Mouse (Mus musculus): ENCODE measurements at regions not wholly inside any gene's neighbourhood (a gene's known extent, or its start where the extent isn't known, plus 50 kb on each side); places are given as distances from the start of the nearest gene placed in this dataset.

- no peak overlapping the region for H3K4me2 ChIP-seq (ENCODE audit: low read depth, low read length)
- no peaks in the 10 kb centered on the region for H3K36me3 ChIP-seq (ENCODE audit: control insufficient read depth, insufficient read depth)
- no peak overlapping the region for H3K4me3 ChIP-seq (ENCODE audit: low read length)
- no peak overlapping the region for H3K27ac ChIP-seq (ENCODE audit: low read length)
- H3K27me3 ChIP-seq (ENCODE audit: control insufficient read depth, insufficient read depth, low read length): no peaks in the 10 kb centered on the region
- H3K9me3 ChIP-seq (replicated peaks; ENCODE audit: control insufficient read depth, low read length): no peaks in the 10 kb centered on the region
- H3K4me1 ChIP-seq (ENCODE audit: control insufficient read depth, insufficient read depth, low read length): peaks cover 2% of the 10 kb centered on the region; the same call in 1 of the 2 replicates
- ATAC-seq (replicated peaks; ENCODE audit: extremely low read depth, insufficient read depth, low FRiP score): no peak
- H3K9ac ChIP-seq (ENCODE audit: low read length): no peak overlapping the region
Measured at GRCm38 (mm10) chr3:66486658-66487057, 190.0 kb upstream of the Veph1 start.

- WGBS: 53% methylated on average over 1 of the region's 1 CpGs
- no peak overlapping the region for H3K4me3 ChIP-seq (ENCODE audit: low read length)
- no peaks in the 10 kb centered on the region for H3K9me3 ChIP-seq (replicated peaks; ENCODE audit: control insufficient read depth, low read length)
- no peak overlapping the region for H3K4me2 ChIP-seq (ENCODE audit: low read depth, low read length)
- peaks cover 5% of the 10 kb centered on the region for H3K4me1 ChIP-seq (ENCODE audit: control insufficient read depth, insufficient read depth, low read length)
- H3K27me3 ChIP-seq (ENCODE audit: control insufficient read depth, insufficient read depth, low read length): no peaks in the 10 kb centered on the region
- H3K27ac ChIP-seq (ENCODE audit: low read length): no peak overlapping the region
- no peak overlapping the region for H3K9ac ChIP-seq (ENCODE audit: low read length)
- no peak for ATAC-seq (replicated peaks; ENCODE audit: extremely low read depth, insufficient read depth, low FRiP score)
- H3K36me3 ChIP-seq (ENCODE audit: control insufficient read depth, insufficient read depth): no peaks in the 10 kb centered on the region
Measured at GRCm38 (mm10) chr3:66486184-66486583, 189.5 kb upstream of the Veph1 start.

GRCm38 (mm10) chr3:66480718-66481117, 184.1 kb upstream of the Veph1 start:
- no peaks in the 10 kb centered on the region for H3K9me3 ChIP-seq (replicated peaks; ENCODE audit: control insufficient read depth, low read length)
- peaks cover 13% of the 10 kb centered on the region for H3K4me1 ChIP-seq (ENCODE audit: control insufficient read depth, insufficient read depth, low read length)
- 21% methylated on average over 6 of the region's 6 CpGs for WGBS
- no peak overlapping the region for H3K9ac ChIP-seq (ENCODE audit: low read length)
- no peaks in the 10 kb centered on the region for H3K27me3 ChIP-seq (ENCODE audit: control insufficient read depth, insufficient read depth, low read length)
- peak overlapping the region; percentile 81 for H3K27ac ChIP-seq (ENCODE audit: low read length)
- H3K4me2 ChIP-seq (ENCODE audit: low read depth, low read length): no peak overlapping the region
- no peak overlapping the region for H3K4me3 ChIP-seq (ENCODE audit: low read length)
- peak; percentile 96 for ATAC-seq (replicated peaks; ENCODE audit: extremely low read depth, insufficient read depth, low FRiP score)
- no peaks in the 10 kb centered on the region for H3K36me3 ChIP-seq (ENCODE audit: control insufficient read depth, insufficient read depth)

GRCm38 (mm10) chr3:66479266-66479665, 182.6 kb upstream of the Veph1 start:
- no peak overlapping the region for H3K9ac ChIP-seq (ENCODE audit: low read length)
- H3K9me3 ChIP-seq (replicated peaks; ENCODE audit: control insufficient read depth, low read length): no peaks in the 10 kb centered on the region
- peaks cover 11% of the 10 kb centered on the region for H3K4me1 ChIP-seq (ENCODE audit: control insufficient read depth, insufficient read depth, low read length)
- H3K4me2 ChIP-seq (ENCODE audit: low read depth, low read length): no peak overlapping the region
- H3K27me3 ChIP-seq (ENCODE audit: control insufficient read depth, insufficient read depth, low read length): no peaks in the 10 kb centered on the region
- no peak; the same call in 1 of the 2 replicates for ATAC-seq (replicated peaks; ENCODE audit: extremely low read depth, insufficient read depth, low FRiP score)
- WGBS: 42% methylated on average over 4 of the region's 4 CpGs
- H3K36me3 ChIP-seq (ENCODE audit: control insufficient read depth, insufficient read depth): no peaks in the 10 kb centered on the region
- H3K4me3 ChIP-seq (ENCODE audit: low read length): no peak overlapping the region
- no peak overlapping the region; the same call in 1 of the 2 replicates for H3K27ac ChIP-seq (ENCODE audit: low read length)

- H3K9ac ChIP-seq (ENCODE audit: low read length): no peak overlapping the region
- no peak overlapping the region for H3K27ac ChIP-seq (ENCODE audit: low read length)
- 87% methylated on average over 5 of the region's 5 CpGs for WGBS
- no peaks in the 10 kb centered on the region for H3K36me3 ChIP-seq (ENCODE audit: control insufficient read depth, insufficient read depth)
- H3K9me3 ChIP-seq (replicated peaks; ENCODE audit: control insufficient read depth, low read length): no peaks in the 10 kb centered on the region
- no peak overlapping the region for H3K4me3 ChIP-seq (ENCODE audit: low read length)
- no peaks in the 10 kb centered on the region for H3K27me3 ChIP-seq (ENCODE audit: control insufficient read depth, insufficient read depth, low read length)
- H3K4me2 ChIP-seq (ENCODE audit: low read depth, low read length): no peak overlapping the region
- ATAC-seq (replicated peaks; ENCODE audit: extremely low read depth, insufficient read depth, low FRiP score): no peak
- H3K4me1 ChIP-seq (ENCODE audit: control insufficient read depth, insufficient read depth, low read length): no peaks in the 10 kb centered on the region
Measured at GRCm38 (mm10) chr3:66466321-66466720, 169.7 kb upstream of the Veph1 start.

GRCm38 (mm10) chr3:66465371-66465770, 168.7 kb upstream of the Veph1 start:
- Histone ChIP-seq H3K4me1 (ENCODE audit: control insufficient read depth, insufficient read depth, low read length) (no peaks in the 10 kb centered on the region), H3K27ac (ENCODE audit: low read length) (no peak overlapping the region), H3K36me3 (ENCODE audit: control insufficient read depth, insufficient read depth) (no peaks in the 10 kb centered on the region), H3K4me3 (ENCODE audit: low read length) (no peak overlapping the region), H3K9ac (ENCODE audit: low read length) (no peak overlapping the region), H3K27me3 (ENCODE audit: control insufficient read depth, insufficient read depth, low read length) (no peaks in the 10 kb centered on the region), H3K9me3 (replicated peaks; ENCODE audit: control insufficient read depth, low read length) (no peaks in the 10 kb centered on the region), H3K4me2 (ENCODE audit: low read depth, low read length) (no peak overlapping the region)
- ATAC-seq (replicated peaks; ENCODE audit: extremely low read depth, insufficient read depth, low FRiP score): no peak
- WGBS: 51% methylated on average over 1 of the region's 1 CpGs

GRCm38 (mm10) chr3:66462341-66462740, 165.7 kb upstream of the Veph1 start:
- Histone ChIP-seq H3K4me3 (ENCODE audit: low read length) (no peak overlapping the region), H3K4me1 (ENCODE audit: control insufficient read depth, insufficient read depth, low read length) (no peaks in the 10 kb centered on the region), H3K9me3 (replicated peaks; ENCODE audit: control insufficient read depth, low read length) (no peaks in the 10 kb centered on the region), H3K27ac (ENCODE audit: low read length) (no peak overlapping the region), H3K27me3 (ENCODE audit: control insufficient read depth, insufficient read depth, low read length) (no peaks in the 10 kb centered on the region), H3K36me3 (ENCODE audit: control insufficient read depth, insufficient read depth) (no peaks in the 10 kb centered on the region), H3K9ac (ENCODE audit: low read length) (no peak overlapping the region), H3K4me2 (ENCODE audit: low read depth, low read length) (no peak overlapping the region)
- no peak; the same call in 1 of the 2 replicates for ATAC-seq (replicated peaks; ENCODE audit: extremely low read depth, insufficient read depth, low FRiP score)
- 61% methylated on average over 1 of the region's 1 CpGs for WGBS

- no peaks in the 10 kb centered on the region for H3K9me3 ChIP-seq (replicated peaks; ENCODE audit: control insufficient read depth, low read length)
- WGBS: 84% methylated on average over 10 of the region's 10 CpGs
- no peak overlapping the region for H3K4me2 ChIP-seq (ENCODE audit: low read depth, low read length)
- H3K9ac ChIP-seq (ENCODE audit: low read length): no peak overlapping the region
- no peaks in the 10 kb centered on the region for H3K27me3 ChIP-seq (ENCODE audit: control insufficient read depth, insufficient read depth, low read length)
- no peaks in the 10 kb centered on the region for H3K36me3 ChIP-seq (ENCODE audit: control insufficient read depth, insufficient read depth)
- ATAC-seq (replicated peaks; ENCODE audit: extremely low read depth, insufficient read depth, low FRiP score): no peak
- no peak overlapping the region for H3K4me3 ChIP-seq (ENCODE audit: low read length)
- H3K27ac ChIP-seq (ENCODE audit: low read length): no peak overlapping the region
- no peaks in the 10 kb centered on the region for H3K4me1 ChIP-seq (ENCODE audit: control insufficient read depth, insufficient read depth, low read length)
Measured at GRCm38 (mm10) chr3:66446274-66447159, 149.9 kb upstream of the Veph1 start.

GRCm38 (mm10) chr3:66433216-66433615, 136.6 kb upstream of the Veph1 start:
- no peak for ATAC-seq (replicated peaks; ENCODE audit: extremely low read depth, insufficient read depth, low FRiP score)

More at GRCm38 (mm10) chr3:66433216-66433615, 136.6 kb upstream of the Veph1 start:
- Histone ChIP-seq H3K4me3 (ENCODE audit: low read length) (no peak overlapping the region), H3K36me3 (ENCODE audit: control insufficient read depth, insufficient read depth) (no peaks in the 10 kb centered on the region), H3K27me3 (ENCODE audit: control insufficient read depth, insufficient read depth, low read length) (no peaks in the 10 kb centered on the region), H3K9ac (ENCODE audit: low read length) (no peak overlapping the region), H3K4me1 (ENCODE audit: control insufficient read depth, insufficient read depth, low read length) (no peaks in the 10 kb centered on the region), H3K9me3 (replicated peaks; ENCODE audit: control insufficient read depth, low read length) (no peaks in the 10 kb centered on the region), H3K27ac (ENCODE audit: low read length) (no peak overlapping the region), H3K4me2 (ENCODE audit: low read depth, low read length) (no peak overlapping the region)

Measured in heart, embryonic 16.5 days (tissue).